Mouse (Mus musculus): ENCODE results near the gene Kcnma1. TPM values are rescaled to one million over a fixed set of nuclear protein-coding genes. Genes with fewer than 3 reads are reported as not detected.

The Kcnma1 gene
- polyA plus RNA-seq, 1 experiment from 2014 or later: 8.2 TPM

DNA sequence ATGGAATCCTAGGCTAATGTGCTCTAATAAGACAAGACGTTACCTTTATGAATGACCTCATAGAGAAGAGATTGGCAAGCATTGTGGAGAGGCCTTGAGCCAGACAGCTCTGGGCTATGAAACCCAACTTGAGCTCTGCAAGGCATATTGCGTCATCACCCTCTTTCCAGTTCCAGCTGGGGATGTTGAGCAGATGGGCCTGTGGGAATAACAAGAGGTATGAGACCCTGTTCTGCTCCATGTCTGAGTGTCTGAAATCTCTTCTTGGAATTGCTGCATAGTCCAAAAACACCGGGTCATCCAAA is 519.8 kb downstream of the Kcnma1 start:
- no peaks in the 10 kb centered on the region for H3K36me3 ChIP-seq (ENCODE audit: control insufficient read depth, insufficient read depth, low read length)
- no peak overlapping the region for H3K4me3 ChIP-seq (ENCODE audit: low read depth, low read length)
- no peaks in the 10 kb centered on the region for H3K9me3 ChIP-seq (ENCODE audit: control insufficient read depth, low read length)
- 70% methylated on average over 3 of the region's 3 CpGs for WGBS
- ATAC-seq (replicated peaks; ENCODE audit: low FRiP score, low TSS enrichment, low read depth) (no peak), DNase-seq (ENCODE audit: low spot score) (no peak)
- no peak overlapping the region for H3K9ac ChIP-seq (ENCODE audit: low read length)
- no peaks in the 10 kb centered on the region for H3K27me3 ChIP-seq (replicated peaks; ENCODE audit: control insufficient read depth, insufficient read depth, low read length)
- H3K27ac ChIP-seq (ENCODE audit: low read depth): no peak overlapping the region
- H3K4me2 ChIP-seq (ENCODE audit: low read length): no peak overlapping the region
- no peaks in the 10 kb centered on the region for H3K4me1 ChIP-seq (replicated peaks; ENCODE audit: control insufficient read depth, insufficient read depth, low read length)

DNA sequence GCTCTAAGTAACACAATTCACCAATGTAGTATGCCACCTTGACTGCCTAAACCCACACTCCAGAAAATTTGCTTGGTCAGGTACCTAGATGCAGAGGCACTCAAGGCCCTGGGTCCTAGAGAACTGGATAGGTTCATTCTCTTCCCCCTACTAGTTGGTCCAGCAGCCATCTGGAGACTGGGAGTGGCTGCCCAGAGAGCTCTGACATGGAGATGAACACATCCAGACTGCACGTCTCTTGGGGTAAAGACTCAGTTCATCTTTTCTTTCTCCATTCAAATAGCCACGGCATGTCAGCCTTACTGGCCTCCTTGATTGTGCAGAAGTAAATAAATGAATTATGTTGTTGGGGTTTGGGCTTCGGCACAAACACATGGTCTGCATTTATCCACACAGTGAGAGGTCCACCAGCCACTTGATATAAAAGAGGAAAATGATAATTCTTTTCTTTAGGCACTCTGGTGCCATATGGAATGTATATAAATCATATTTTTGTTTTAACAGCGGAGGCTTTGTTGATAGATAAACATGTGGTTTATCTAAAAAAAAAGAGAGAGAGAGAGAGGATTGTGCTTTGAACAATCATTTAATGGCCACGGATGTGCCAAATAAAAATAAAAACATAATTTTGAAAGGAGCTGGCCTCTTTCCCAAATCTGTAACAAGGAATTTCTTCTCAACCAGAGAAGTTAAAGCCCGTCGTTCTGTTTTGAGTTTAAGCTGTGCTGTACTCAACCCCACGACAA is 520.4 kb downstream of the Kcnma1 start:
- Histone ChIP-seq H3K4me2 (ENCODE audit: low read length) (no peak overlapping the region), H3K4me1 (replicated peaks; ENCODE audit: control insufficient read depth, insufficient read depth, low read length) (no peaks in the 10 kb centered on the region), H3K4me3 (ENCODE audit: low read depth, low read length) (no peak overlapping the region), H3K9ac (ENCODE audit: low read length) (no peak overlapping the region), H3K27me3 (replicated peaks; ENCODE audit: control insufficient read depth, insufficient read depth, low read length) (no peaks in the 10 kb centered on the region), H3K36me3 (ENCODE audit: control insufficient read depth, insufficient read depth, low read length) (no peaks in the 10 kb centered on the region), H3K27ac (ENCODE audit: low read depth) (no peak overlapping the region), H3K9me3 (ENCODE audit: control insufficient read depth, low read length) (no peaks in the 10 kb centered on the region)
- ATAC-seq (replicated peaks; ENCODE audit: low FRiP score, low TSS enrichment, low read depth): no peak
- WGBS: 67% methylated on average over 8 of the region's 8 CpGs
- no peak for DNase-seq (ENCODE audit: low spot score)

DNA sequence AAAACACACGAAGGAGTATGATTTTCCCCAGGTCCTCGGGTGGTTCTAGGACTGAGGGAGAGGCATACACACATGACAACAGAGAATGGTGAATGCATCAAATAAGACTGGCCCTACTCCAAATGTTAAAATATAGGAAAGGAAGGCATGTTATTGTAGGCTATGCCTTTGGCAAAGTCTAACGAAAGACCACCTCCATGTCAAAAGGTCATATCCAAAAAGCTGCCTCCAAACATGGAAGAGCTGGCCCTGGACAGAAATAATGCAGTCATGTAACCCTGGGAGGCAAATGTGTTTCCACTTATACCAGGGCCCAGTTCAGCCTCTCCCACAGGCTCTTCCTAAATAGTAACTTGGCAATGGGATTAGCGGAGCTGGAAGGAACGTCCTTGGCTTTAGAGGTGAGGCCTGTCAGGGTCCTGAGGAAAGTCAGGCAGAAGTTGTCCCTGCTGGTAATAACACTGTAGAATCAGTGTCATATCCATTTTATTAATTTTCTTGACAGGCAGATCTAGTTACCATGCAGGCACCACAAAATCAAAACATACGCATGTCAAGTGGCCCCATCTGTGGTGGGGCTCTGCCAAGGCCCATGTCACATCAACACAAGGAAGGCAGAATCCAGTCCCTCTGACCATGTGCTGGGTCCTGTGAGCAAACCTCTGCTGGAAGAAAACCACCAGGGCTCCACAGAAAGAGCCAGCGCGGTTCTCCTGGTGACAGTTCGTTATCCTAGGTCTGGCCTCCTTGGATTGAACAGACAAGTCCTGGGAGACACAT is 521.5 kb downstream of the Kcnma1 start:
- H3K9ac ChIP-seq (ENCODE audit: low read length): no peak overlapping the region
- H3K27ac ChIP-seq (ENCODE audit: low read depth): no peak overlapping the region
- H3K36me3 ChIP-seq (ENCODE audit: control insufficient read depth, insufficient read depth, low read length): no peaks in the 10 kb centered on the region
- DNase-seq (ENCODE audit: low spot score): no peak
- no peak overlapping the region for H3K4me3 ChIP-seq (ENCODE audit: low read depth, low read length)
- no peak for ATAC-seq (replicated peaks; ENCODE audit: low FRiP score, low TSS enrichment, low read depth)
- H3K4me2 ChIP-seq (ENCODE audit: low read length): no peak overlapping the region
- H3K4me1 ChIP-seq (replicated peaks; ENCODE audit: control insufficient read depth, insufficient read depth, low read length): no peaks in the 10 kb centered on the region
- no peaks in the 10 kb centered on the region for H3K27me3 ChIP-seq (replicated peaks; ENCODE audit: control insufficient read depth, insufficient read depth, low read length)
- 88% methylated on average over 9 of the region's 9 CpGs for WGBS
- H3K9me3 ChIP-seq (ENCODE audit: control insufficient read depth, low read length): no peaks in the 10 kb centered on the region

DNA sequence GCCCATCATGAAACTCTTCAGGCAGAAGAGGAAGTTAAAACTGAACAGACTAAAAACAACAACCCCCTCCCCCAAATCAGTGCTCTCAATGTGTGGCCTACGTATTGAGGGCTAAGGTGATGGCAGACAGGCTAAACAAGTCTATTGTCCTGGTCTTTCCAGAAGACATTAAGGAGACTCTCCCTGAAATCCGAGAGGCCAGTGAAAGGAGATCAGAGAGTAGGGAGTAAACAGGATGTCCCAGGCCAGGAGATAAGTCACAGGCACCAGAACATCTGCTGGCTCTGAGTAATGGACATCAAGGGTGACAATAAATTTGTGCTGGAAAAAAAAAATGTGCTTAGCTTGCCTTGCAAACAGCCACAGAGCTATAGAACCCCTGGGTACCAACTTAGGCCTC is 522.9 kb downstream of the Kcnma1 start:
- H3K4me2 ChIP-seq (ENCODE audit: low read length): no peak overlapping the region
- H3K27ac ChIP-seq (ENCODE audit: low read depth): no peak overlapping the region
- H3K27me3 ChIP-seq (replicated peaks; ENCODE audit: control insufficient read depth, insufficient read depth, low read length): no peaks in the 10 kb centered on the region
- H3K9me3 ChIP-seq (ENCODE audit: control insufficient read depth, low read length): no peaks in the 10 kb centered on the region
- no peaks in the 10 kb centered on the region for H3K36me3 ChIP-seq (ENCODE audit: control insufficient read depth, insufficient read depth, low read length)
- 19% methylated on average over 2 of the region's 2 CpGs for WGBS
- H3K9ac ChIP-seq (ENCODE audit: low read length): no peak overlapping the region
- H3K4me3 ChIP-seq (ENCODE audit: low read depth, low read length): no peak overlapping the region
- no peak for DNase-seq (ENCODE audit: low spot score)
- ATAC-seq (replicated peaks; ENCODE audit: low FRiP score, low TSS enrichment, low read depth): no peak
- no peaks in the 10 kb centered on the region for H3K4me1 ChIP-seq (replicated peaks; ENCODE audit: control insufficient read depth, insufficient read depth, low read length)

DNA sequence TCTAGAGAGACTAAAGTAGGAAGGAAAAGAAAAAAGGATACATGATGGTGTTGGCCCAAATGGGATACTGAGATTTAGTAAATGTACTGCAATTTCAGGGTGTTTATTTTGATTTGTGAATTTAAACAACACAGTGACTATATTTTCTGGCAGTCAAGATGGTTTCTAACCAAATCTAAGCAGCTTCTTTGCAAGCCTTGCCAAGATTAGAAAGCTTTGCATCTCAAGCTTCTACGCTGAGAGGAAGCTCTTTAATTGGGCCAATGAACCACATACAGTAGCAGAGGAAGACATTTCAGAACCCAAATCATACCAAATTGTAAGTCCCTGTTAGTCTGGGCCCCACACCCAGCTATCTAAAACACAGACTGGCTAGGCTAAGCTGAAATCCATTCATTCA is 527.6 kb downstream of the Kcnma1 start:
- Histone ChIP-seq H3K9me3 (ENCODE audit: control insufficient read depth, low read length) (no peaks in the 10 kb centered on the region), H3K4me3 (ENCODE audit: low read depth, low read length) (no peak overlapping the region), H3K4me2 (ENCODE audit: low read length) (no peak overlapping the region), H3K36me3 (ENCODE audit: control insufficient read depth, insufficient read depth, low read length) (no peaks in the 10 kb centered on the region), H3K9ac (ENCODE audit: low read length) (no peak overlapping the region), H3K27ac (ENCODE audit: low read depth) (no peak overlapping the region), H3K4me1 (replicated peaks; ENCODE audit: control insufficient read depth, insufficient read depth, low read length) (no peaks in the 10 kb centered on the region), H3K27me3 (replicated peaks; ENCODE audit: control insufficient read depth, insufficient read depth, low read length) (no peaks in the 10 kb centered on the region)
- WGBS: 79% methylated on average over 1 of the region's 1 CpGs
- no peak for DNase-seq (ENCODE audit: low spot score)
- ATAC-seq (replicated peaks; ENCODE audit: low FRiP score, low TSS enrichment, low read depth): no peak

DNA sequence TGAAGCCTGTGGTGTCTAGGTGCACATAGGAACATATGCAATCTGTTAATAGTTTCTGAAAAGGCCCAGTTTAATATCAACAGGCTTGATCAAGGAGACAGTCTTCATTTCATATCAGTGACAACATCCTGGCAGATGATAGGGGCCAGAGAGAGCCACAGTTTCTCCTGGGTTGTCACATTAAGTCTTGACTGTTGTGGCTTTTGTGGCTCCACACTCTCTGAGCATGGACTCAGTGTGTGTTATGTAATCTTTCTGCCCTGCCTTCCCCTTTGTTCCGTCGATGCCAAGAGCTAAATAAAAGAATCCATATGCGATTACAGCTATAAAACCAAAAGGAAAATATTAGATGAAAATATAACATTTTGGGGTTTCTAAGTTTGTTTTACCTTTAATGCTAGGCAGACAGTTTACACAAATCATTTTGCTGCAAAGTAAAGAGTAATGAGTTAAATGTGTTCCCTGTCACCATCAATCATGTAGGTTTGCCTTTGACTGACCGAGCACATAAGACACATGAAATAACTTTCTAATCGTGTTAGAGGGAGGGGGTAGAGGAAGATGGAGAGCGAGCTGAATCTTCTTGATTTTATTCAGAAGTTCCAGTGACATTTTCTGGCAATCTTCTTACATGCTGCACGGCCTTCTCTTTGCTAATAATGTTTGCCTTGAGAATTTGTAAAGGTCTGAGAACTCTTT is 528.3 kb downstream of the Kcnma1 start:
- Histone ChIP-seq H3K4me3 (ENCODE audit: low read depth, low read length) (no peak overlapping the region), H3K9ac (ENCODE audit: low read length) (no peak overlapping the region), H3K36me3 (ENCODE audit: control insufficient read depth, insufficient read depth, low read length) (no peaks in the 10 kb centered on the region), H3K27me3 (replicated peaks; ENCODE audit: control insufficient read depth, insufficient read depth, low read length) (no peaks in the 10 kb centered on the region), H3K9me3 (ENCODE audit: control insufficient read depth, low read length) (no peaks in the 10 kb centered on the region), H3K27ac (ENCODE audit: low read depth) (no peak overlapping the region), H3K4me2 (ENCODE audit: low read length) (no peak overlapping the region), H3K4me1 (replicated peaks; ENCODE audit: control insufficient read depth, insufficient read depth, low read length) (no peaks in the 10 kb centered on the region)
- DNase-seq (ENCODE audit: low spot score) (no peak), ATAC-seq (replicated peaks; ENCODE audit: low FRiP score, low TSS enrichment, low read depth) (no peak)
- WGBS: 67% methylated on average over 7 of the region's 7 CpGs

DNA sequence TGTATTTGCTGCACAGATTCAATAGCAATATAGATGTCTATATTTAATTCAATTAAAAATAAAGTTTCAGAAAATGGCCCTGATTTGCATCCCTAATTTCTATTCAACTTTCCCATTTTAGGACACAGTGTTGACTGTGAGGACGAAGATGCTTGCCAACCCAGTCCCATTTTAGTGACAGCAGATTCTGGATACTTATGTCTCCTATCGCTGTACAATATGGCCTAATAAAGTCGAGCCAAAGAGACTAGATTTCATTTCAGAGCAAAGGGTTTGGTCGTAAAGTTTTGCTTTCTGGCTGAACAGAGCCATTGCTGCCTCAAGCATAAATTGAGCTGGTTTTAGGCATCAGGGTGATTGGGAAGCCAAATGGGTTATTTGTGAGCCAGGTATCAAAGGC is 539.2 kb downstream of the Kcnma1 start:
- WGBS: 86% methylated on average over 4 of the region's 4 CpGs
- Histone ChIP-seq H3K27me3 (replicated peaks; ENCODE audit: control insufficient read depth, insufficient read depth, low read length) (no peaks in the 10 kb centered on the region), H3K27ac (ENCODE audit: low read depth) (no peak overlapping the region), H3K9ac (ENCODE audit: low read length) (no peak overlapping the region), H3K36me3 (ENCODE audit: control insufficient read depth, insufficient read depth, low read length) (no peaks in the 10 kb centered on the region), H3K9me3 (ENCODE audit: control insufficient read depth, low read length) (no peaks in the 10 kb centered on the region), H3K4me3 (ENCODE audit: low read depth, low read length) (no peak overlapping the region), H3K4me2 (ENCODE audit: low read length) (no peak overlapping the region), H3K4me1 (replicated peaks; ENCODE audit: control insufficient read depth, insufficient read depth, low read length) (no peaks in the 10 kb centered on the region)
- ATAC-seq (replicated peaks; ENCODE audit: low FRiP score, low TSS enrichment, low read depth) (no peak), DNase-seq (ENCODE audit: low spot score) (no peak)

DNA sequence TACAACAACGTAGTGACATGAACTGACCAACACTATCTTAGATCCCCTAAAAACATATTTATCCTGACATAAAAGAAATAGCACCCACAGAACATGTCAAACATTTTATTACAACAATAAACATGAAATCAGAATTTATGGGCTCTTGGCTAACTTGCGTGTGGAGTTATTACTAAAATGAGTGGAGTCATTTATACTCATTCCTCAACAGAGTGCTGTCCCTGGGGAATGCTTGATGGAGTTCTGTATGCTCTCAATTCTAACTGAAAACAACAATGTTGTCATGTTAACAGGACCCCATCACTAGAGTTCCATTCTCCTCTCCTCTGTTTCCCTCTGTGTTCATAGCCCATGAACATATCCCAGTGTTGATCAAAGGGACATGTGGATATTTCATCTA is 544.2 kb downstream of the Kcnma1 start:
- ATAC-seq (replicated peaks; ENCODE audit: low FRiP score, low TSS enrichment, low read depth) (no peak), DNase-seq (ENCODE audit: low spot score) (no peak)
- H3K36me3 ChIP-seq (ENCODE audit: control insufficient read depth, insufficient read depth, low read length): no peaks in the 10 kb centered on the region
- no peaks in the 10 kb centered on the region for H3K27me3 ChIP-seq (replicated peaks; ENCODE audit: control insufficient read depth, insufficient read depth, low read length)
- no peak overlapping the region for H3K4me2 ChIP-seq (ENCODE audit: low read length)
- no peak overlapping the region for H3K9ac ChIP-seq (ENCODE audit: low read length)
- WGBS: 75% methylated on average over 2 of the region's 2 CpGs
- no peaks in the 10 kb centered on the region for H3K4me1 ChIP-seq (replicated peaks; ENCODE audit: control insufficient read depth, insufficient read depth, low read length)
- H3K4me3 ChIP-seq (ENCODE audit: low read depth, low read length): no peak overlapping the region
- no peaks in the 10 kb centered on the region for H3K9me3 ChIP-seq (ENCODE audit: control insufficient read depth, low read length)
- no peak overlapping the region for H3K27ac ChIP-seq (ENCODE audit: low read depth)

Data from intestine, embryonic 14.5 days (tissue).